ENCODE assay signal across 8 mouse cellular contexts in the genomic region with DNA sequence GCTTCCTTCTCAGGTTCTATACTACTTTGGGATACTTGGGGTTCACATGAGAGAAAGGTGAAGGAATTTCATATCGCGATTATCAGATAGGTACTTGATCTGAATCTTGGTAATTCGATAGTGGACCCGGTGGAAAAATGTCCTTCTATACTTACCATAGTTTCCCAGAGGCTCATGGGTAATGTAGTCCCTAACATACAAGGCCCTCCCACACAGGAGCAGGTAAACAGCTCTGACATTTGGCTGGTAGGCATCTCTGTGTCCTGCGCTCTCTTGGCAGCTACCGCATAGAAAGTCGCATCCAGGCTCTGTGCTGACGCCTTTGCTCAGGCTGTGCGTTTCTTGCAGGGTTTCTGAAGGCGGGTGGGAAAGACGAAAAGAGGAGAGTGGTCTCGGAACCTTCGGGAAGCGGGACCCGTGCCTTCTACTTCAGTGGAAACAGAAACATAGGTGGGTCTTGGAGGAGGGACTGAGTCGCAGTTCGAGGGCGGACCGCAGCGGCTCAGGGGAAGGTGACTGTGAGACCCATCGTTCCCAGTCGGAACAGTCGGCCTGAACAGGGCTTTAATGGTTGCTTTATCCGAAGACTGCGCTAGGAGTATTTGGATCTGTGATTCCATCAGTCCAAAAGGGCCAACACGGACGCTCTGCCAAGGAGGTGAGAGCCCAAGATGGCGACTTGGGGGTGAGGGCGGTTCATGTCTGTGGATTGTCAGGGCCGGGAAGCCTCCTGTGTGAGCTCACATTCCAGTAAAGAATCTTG. TPM values are rescaled to one million over a fixed set of nuclear protein-coding genes. Genes with fewer than 3 reads are reported as not detected.
DNase-seq lines count a peak whose midpoint lies in the region; ATAC-seq and TF ChIP-seq lines count a peak whose summit lies in the region.

Zfp949 (plus strand) TSS at position 170 of the 763 bp plus-strand sequence.

- H3K4me2 ChIP-seq in CH12.LX (ENCODE audit: insufficient read depth, low read depth, poor library complexity, severe bottlenecking): peak within 1 kb of the TSS; percentile 95
- peak within 1 kb of the TSS; percentile 94 for H3K4me2 ChIP-seq in heart, embryonic 14.5 days (ENCODE audit: low read length)
- H3K4me2 ChIP-seq in liver, embryonic 11.5 days: peak within 1 kb of the TSS; percentile 69

- H3K36me3 ChIP-seq in CH12.LX (replicated peaks in 1 of 2; ENCODE audit: control insufficient read depth in 1 of 2, insufficient read depth in 1 of 2, low read length in 1 of 2): peaks cover 8 to 20% of the 10 kb centered on the region in 2 experiments
- H3K36me3 ChIP-seq in heart, embryonic 14.5 days (ENCODE audit: control insufficient read depth, insufficient read depth, low read length): peaks cover under 1% of the 10 kb centered on the region; the same call in 1 of the 2 replicates
- H3K36me3 ChIP-seq in liver, embryonic 11.5 days (ENCODE audit: control insufficient read depth, insufficient read depth, low read length): no peaks in the 10 kb centered on the region
- H3K36me3 ChIP-seq in splenic B cell, adult 2 months (ENCODE audit: control insufficient read depth, insufficient read depth, low read length, poor library complexity, severe bottlenecking): no peaks in the 10 kb centered on the region

- dilution Hi-C loops in CH12.LX (cut with MboI; ENCODE audit: extremely low pct_ligation_motif_present, extremely low pct_unique_long_range_greater_than_20kb, low sequenced_read_pairs): no loop called here

- peak within 1 kb of the TSS; percentile 14; the same call in 1 of the 2 replicates for H3K27ac ChIP-seq in CH12.LX (ENCODE audit: insufficient read depth, low read depth)
- H3K27ac ChIP-seq in heart, embryonic 14.5 days (replicated peaks in 1 of 2; ENCODE audit: control insufficient read depth in 1 of 2, insufficient read depth in 1 of 2, low read depth in 2 of 2, low read length in 2 of 2): peak within 1 kb of the TSS; percentile 51 to 56
- peak within 1 kb of the TSS; percentile 46 for H3K27ac ChIP-seq in liver, embryonic 11.5 days (ENCODE audit: low read depth, low read length)

- TF ChIP-seq RAD21 in CH12.LX (IDR thresholded peaks at IDR 0.05; ENCODE audit: low read depth, low read length): no peak

- TF ChIP-seq POLR2A in CH12.LX (IDR thresholded peaks at IDR 0.05; ENCODE audit: low read depth, low read length): peak; percentile 56

- peak within 1 kb of the TSS; percentile 70 to 77 (median 74) for H3K4me3 ChIP-seq in CH12.LX (replicated peaks in 1 of 3; ENCODE audit: low read depth in 2 of 3, low read length in 2 of 3, poor library complexity in 1 of 3)
- H3K4me3 ChIP-seq in heart, embryonic 14.5 days (ENCODE audit: control insufficient read depth in 1 of 2, insufficient read depth in 1 of 2, low read depth in 1 of 2, low read length in 2 of 2): peak within 1 kb of the TSS; percentile 83 to 91
- H3K4me3 ChIP-seq in liver, embryonic 11.5 days (ENCODE audit: low read depth, low read length): peak within 1 kb of the TSS; percentile 88

- H3K9ac ChIP-seq in CH12.LX (ENCODE audit: insufficient read depth, low read depth): peak within 1 kb of the TSS; percentile 79
- peak within 1 kb of the TSS; percentile 70 for H3K9ac ChIP-seq in heart, embryonic 14.5 days (ENCODE audit: low read length)
- peak within 1 kb of the TSS; percentile 72 for H3K9ac ChIP-seq in liver, embryonic 11.5 days (ENCODE audit: low read depth, low read length)

- peak; percentile 88 for ATAC-seq in heart, embryonic 14.5 days (ENCODE audit: insufficient number of reproducible peaks, insufficient read depth, low FRiP score, low read depth)
- ATAC-seq in liver, embryonic 11.5 days (replicated peaks; ENCODE audit: low FRiP score): peak; percentile 94

- TF ChIP-seq EP300 in CH12.LX (IDR thresholded peaks at IDR 0.05; ENCODE audit: low read length): no peak

- in situ Hi-C loops in CH12.LX (cut with MboI; ENCODE audit: low pct_ligation_motif_present, low pct_unique_long_range_greater_than_20kb, low sequenced_read_pairs): loop anchor here (10.0 kb wide), 1 partner anchor 303 kb away; no protein-coding TSS in a partner anchor

- TF ChIP-seq CTCF in CH12.LX (conservative IDR thresholded peaks at IDR 0.05 in 1 of 2, IDR thresholded peaks at IDR 0.05 in 1 of 2; ENCODE audit: low read depth in 2 of 2, low read length in 2 of 2): no peak

- no peaks in the 10 kb centered on the region for H3K9me3 ChIP-seq in CH12.LX (replicated peaks; ENCODE audit: low read length)
- no peaks in the 10 kb centered on the region for H3K9me3 ChIP-seq in heart, embryonic 14.5 days (ENCODE audit: control insufficient read depth, low read length)
- H3K9me3 ChIP-seq in liver, embryonic 11.5 days (ENCODE audit: control insufficient read depth, low read length): no peaks in the 10 kb centered on the region

- WGBS in heart, embryonic 14.5 days: under 1% methylated on average over 30 of the region's 30 CpGs
- under 1% methylated on average over 30 of the region's 30 CpGs for WGBS in liver, embryonic 11.5 days

- no peaks in the 10 kb centered on the region for H3K27me3 ChIP-seq in CH12.LX (replicated peaks)
- no peaks in the 10 kb centered on the region for H3K27me3 ChIP-seq in heart, embryonic 14.5 days (ENCODE audit: control insufficient read depth, insufficient read depth, low read length)
- H3K27me3 ChIP-seq in liver, embryonic 11.5 days (replicated peaks; ENCODE audit: control insufficient read depth, insufficient read depth, low read length): no peaks in the 10 kb centered on the region
- H3K27me3 ChIP-seq in splenic B cell, adult 2 months (ENCODE audit: control insufficient read depth, insufficient read depth, low read length, poor library complexity, severe bottlenecking): no peaks in the 10 kb centered on the region

- H3K79me2 ChIP-seq in CH12.LX (replicated peaks; ENCODE audit: control insufficient read depth, extremely low read depth, insufficient read depth, poor library complexity, severe bottlenecking): peaks cover 23% of the 10 kb centered on the region

- peak; percentile 92 for DNase-seq in CH12.LX (ENCODE audit: extremely low read depth)
- peak; percentile 63 for DNase-seq in c-Kit-positive CD71-negative TER-119-negative erythroid progenitor cells, embryonic 14.5 days (ENCODE audit: low read depth)
- peak; percentile 87 for DNase-seq in fibroblast of lung, adult 2 months (ENCODE audit: low read depth)
- DNase-seq in kidney, postnatal 10 days: peak; percentile 71
- DNase-seq in liver, embryonic 11.5 days (ENCODE audit: low spot score): peak; percentile 78
- DNase-seq in naive thymus-derived CD4-positive, alpha-beta T cell, adult 2 months (ENCODE audit: low read depth): peak; percentile 89
- DNase-seq in splenic B cell, adult 2 months (ENCODE audit: low read depth, low spot score): peak; percentile 88

- H3K4me1 ChIP-seq in CH12.LX (ENCODE audit: control insufficient read depth in 1 of 2, insufficient read depth in 2 of 2): peaks cover 10 to 18% of the 10 kb centered on the region in 2 experiments
- H3K4me1 ChIP-seq in heart, embryonic 14.5 days (ENCODE audit: control insufficient read depth in 2 of 2, insufficient read depth in 2 of 2, low read length in 2 of 2): peaks cover 2 to 12% of the 10 kb centered on the region in 2 experiments; a peak in 3 of 4 replicates
- H3K4me1 ChIP-seq in liver, embryonic 11.5 days (replicated peaks; ENCODE audit: control insufficient read depth, insufficient read depth, low read length): peaks cover 12% of the 10 kb centered on the region

TF ChIP-seq in CH12.LX, 34 proteins besides CTCF, POLR2A, EP300 and RAD21:
- TF ChIP-seq MAFK (IDR thresholded peaks at IDR 0.05; ENCODE audit: insufficient replicate concordance, low read length) (no peak), USF2 (conservative IDR thresholded peaks at IDR 0.05; ENCODE audit: low read depth, low read length) (no peak), KAT2A (IDR thresholded peaks at IDR 0.05; ENCODE audit: insufficient replicate concordance, low read length) (peak; percentile 98), SIN3A (IDR thresholded peaks at IDR 0.05; ENCODE audit: low read length) (peak; percentile 99), ZNF384 (IDR thresholded peaks at IDR 0.05; ENCODE audit: low read depth, low read length) (no peak), ZMIZ1 (IDR thresholded peaks at IDR 0.05; ENCODE audit: low read depth, low read length) (no peak), JUND (conservative IDR thresholded peaks at IDR 0.05; ENCODE audit: low read depth, low read length) (peak; percentile 27; the same call in 1 of the 2 replicates), GABPA (IDR thresholded peaks at IDR 0.05; ENCODE audit: insufficient replicate concordance, low read depth, low read length) (peak; percentile 85; the same call in 1 of the 2 replicates), TBP (conservative IDR thresholded peaks at IDR 0.05; ENCODE audit: low read depth, low read length) (peak; percentile 79; the same call in 1 of the 2 replicates), IRF4 (IDR thresholded peaks at IDR 0.05; ENCODE audit: low read depth, low read length) (peak; percentile 59), SMC3 (IDR thresholded peaks at IDR 0.05; ENCODE audit: low read depth, low read length) (no peak), MXI1 (IDR thresholded peaks at IDR 0.05; ENCODE audit: low read depth, low read length) (peak; percentile 83), ZC3H11A (IDR thresholded peaks at IDR 0.05; ENCODE audit: low read depth, low read length) (no peak), E2F4 (IDR thresholded peaks at IDR 0.05; ENCODE audit: insufficient replicate concordance, low read depth, low read length) (no peak), MEF2A (IDR thresholded peaks at IDR 0.05; ENCODE audit: borderline replicate concordance, low read depth, low read length) (no peak; the same call in 1 of the 2 replicates), MAZ (IDR thresholded peaks at IDR 0.05; ENCODE audit: low read depth, low read length) (0 out of 2 replicates have a peak, but pooled peaks have one; percentile 40), MYC (IDR thresholded peaks at IDR 0.05; ENCODE audit: low read depth, low read length) (0 out of 2 replicates have a peak, but pooled peaks have one; percentile 27), ELF1 (IDR thresholded peaks at IDR 0.05; ENCODE audit: low read depth, low read length) (peak; percentile 74), NRF1 (IDR thresholded peaks at IDR 0.05; ENCODE audit: low read depth, low read length) (peak; percentile 31; the same call in 1 of the 2 replicates), HCFC1 (IDR thresholded peaks at IDR 0.05; ENCODE audit: low read depth, low read length) (peak; percentile 100)

RNA-seq across cellular contexts. Expression of gene Zfp949, which starts in this region (rescaled TPM):
- 7.5 TPM in 2 replicates for total RNA-seq in CH12.LX (2012; rRNA removed)
- total RNA-seq in CH12.LX (2014; rRNA removed): 9.3 and 9.7 TPM in 2 replicates
- polyA plus RNA-seq in CH12.LX (2012; ENCODE audit: insufficient read length, low read depth): 5.0 and 5.2 TPM in 2 replicates
- polyA plus RNA-seq in heart, embryonic 14.5 days (2014; fragmentation: Nextera tagmentation; extraction: Ambion mirVana): 8.5 and 9.6 TPM in 2 replicates
- 5.2 and 6.0 TPM in 2 replicates for polyA plus RNA-seq in liver, embryonic 11.5 days (2014; fragmentation: Nextera tagmentation; extraction: Ambion mirVana)

Comparison
In these comparisons a context has a peak if more than half of its experiments do, and no peak if none do; other contexts are left out.
1. Peak in every context shown above with its lines: DNase-seq, ATAC-seq, H3K4me3 ChIP-seq and H3K27ac ChIP-seq.